Mouse (Mus musculus) brain, embryonic 14.5 days (tissue): Measurements from ENCODE around the gene Fkbp2. TPM values are rescaled to one million over a fixed set of nuclear protein-coding genes. Genes with fewer than 3 reads are reported as not detected.

Experiments used
- DNase-seq: peaks from one replicate; pipeline ENCODE4 v3.0.0-alpha.2; 2011; ENCODE audit warnings: low read depth
- CTCF ChIP-seq: fragments of 200-500 bp; IDR thresholded peaks from 2 replicates; pipeline ENCODE4 v1.5.1; 2012; ENCODE audit warnings: inconsistent platforms, mild to moderate bottlenecking, moderate library complexity, borderline replicate concordance; ENCODE audit not compliant: insufficient read depth, insufficient read length; ENCODE audit errors: extremely low read depth
- POLR2A ChIP-seq: fragments of 200-500 bp; IDR thresholded peaks from 2 replicates; pipeline ENCODE4 v1.6.1; 2012; ENCODE audit warnings: mild to moderate bottlenecking, inconsistent platforms, borderline replicate concordance; ENCODE audit not compliant: poor library complexity, insufficient read depth, insufficient read length, severe bottlenecking; ENCODE audit errors: extremely low read depth
- polyA plus RNA-seq: library from polyadenylated mRNA; depleted of rRNA; stranded (reverse); fragments of >200 nt; gene quantifications from 2 replicates; pipeline ENCODE4 v1.2.3, GENCODE M21; 2012

The Fkbp2 gene
- polyA plus RNA-seq, 1 experiment, result 61.0 TPM

- DNase-seq, result peak; percentile 96
- TF ChIP-seq CTCF (no peak), POLR2A (peak; percentile 28; the same call in 1 of the 2 replicates)
Measured at GRCm38 (mm10) chr19:6942249-6942691, 38.0 kb downstream of the Fkbp2 start, which contains the start of gene Gpr137. Gene Gpr137 (minus strand): TSS chr19:6942480.

DNA sequence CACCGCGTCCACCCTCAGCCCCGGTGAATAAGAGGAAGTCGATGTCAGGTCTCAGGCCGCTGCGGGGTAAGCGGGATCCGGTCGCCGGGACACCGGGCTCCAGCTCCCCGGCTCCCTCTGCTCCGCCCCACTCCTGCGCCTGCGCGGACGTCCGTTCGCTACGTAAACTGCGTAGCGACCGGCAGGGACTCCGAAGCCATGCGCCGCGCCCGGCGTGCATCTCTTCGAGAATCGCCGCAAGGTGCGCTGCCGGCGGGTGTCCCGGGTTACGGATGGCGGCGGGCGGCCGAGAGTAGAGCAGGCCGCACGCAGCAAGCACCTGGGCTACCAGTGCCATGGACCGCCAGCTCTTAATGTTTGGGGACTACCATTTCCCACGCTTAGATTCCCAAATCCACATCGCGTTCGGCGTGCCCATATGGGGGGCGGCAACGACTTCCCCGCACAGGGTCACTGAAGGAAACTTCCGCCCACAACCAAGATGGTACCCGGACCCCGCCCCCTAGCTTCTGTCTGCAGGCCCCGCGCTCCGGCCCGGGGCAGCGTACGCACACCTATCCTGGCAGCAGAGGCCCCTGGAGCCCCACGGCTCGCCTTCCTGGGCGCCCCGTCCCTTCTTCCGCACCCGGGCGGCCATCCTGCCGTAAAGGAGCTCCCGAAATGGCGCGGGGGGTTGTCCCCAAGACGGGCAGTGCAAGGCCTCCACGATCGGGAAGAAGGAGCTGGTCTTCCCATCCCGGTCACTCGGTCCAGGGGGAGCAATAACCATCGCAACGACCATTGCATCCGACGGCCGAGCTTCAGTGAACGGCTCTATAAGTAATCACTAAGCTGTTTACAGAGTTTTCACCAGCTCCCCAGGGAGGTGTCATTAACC lies 38.7 kb downstream of the Fkbp2 start, which contains the start of gene Bad:
Gene Bad (plus strand): TSS at position 490 of the 877 bp plus-strand sequence.
- TF ChIP-seq CTCF, result no peak
- peak; percentile 89; the same call in 1 of the 2 replicates for TF ChIP-seq POLR2A
- peak; percentile 97 for DNase-seq

DNA sequence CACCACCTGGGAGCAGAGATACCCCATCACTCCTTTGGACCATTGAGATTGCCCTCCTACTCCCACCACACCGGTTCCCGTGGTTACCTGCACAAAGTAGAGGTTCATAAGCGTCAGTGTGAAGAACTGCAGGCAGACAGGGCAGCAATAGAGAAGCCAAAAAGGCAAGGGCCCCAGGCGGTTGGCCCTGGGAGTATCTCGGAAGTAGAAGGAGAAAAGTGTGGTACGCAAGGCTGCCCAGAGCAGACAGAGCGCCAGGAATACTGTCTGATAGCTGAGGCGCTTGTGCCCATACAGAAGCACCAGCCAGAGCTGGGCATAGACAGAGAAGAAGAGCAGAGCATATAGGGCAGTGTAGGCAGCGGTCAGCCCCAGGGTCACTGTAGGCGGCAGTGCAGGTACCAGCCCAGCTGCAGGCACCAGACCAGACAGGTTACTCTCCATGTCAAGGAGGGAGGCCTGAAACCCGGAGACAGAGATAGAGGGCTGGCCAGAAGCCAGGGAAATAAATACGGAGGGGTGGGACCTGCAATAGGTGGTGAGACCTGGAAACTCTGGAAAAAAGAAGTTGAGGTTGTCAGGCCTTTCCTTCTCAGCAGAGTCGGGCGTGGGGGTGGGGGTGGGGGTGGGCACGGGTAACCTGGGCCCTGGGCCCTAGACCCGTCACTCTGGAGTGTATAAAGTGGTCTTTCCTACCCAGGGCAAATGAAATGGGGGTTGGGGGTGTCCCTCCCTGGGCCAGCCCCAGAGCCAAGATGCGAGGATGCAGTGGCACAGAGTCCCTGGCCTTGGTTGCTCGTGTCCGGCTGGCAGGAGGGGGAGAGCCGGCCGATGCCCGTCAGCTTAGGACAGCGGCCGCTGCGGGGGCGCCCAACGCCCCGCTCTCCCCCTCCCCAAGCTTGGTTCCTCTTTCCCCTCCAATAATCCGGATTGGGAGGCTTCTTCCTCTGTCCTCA lies 39.6 kb downstream of the Fkbp2 start:
- no peak for TF ChIP-seq POLR2A
- TF ChIP-seq CTCF, result no peak
- no peak for DNase-seq

GRCm38 (mm10) chr19:6939106-6940002 lies 40.9 kb downstream of the Fkbp2 start:
- TF ChIP-seq CTCF (no peak), POLR2A (no peak)
- DNase-seq, result no peak

DNA sequence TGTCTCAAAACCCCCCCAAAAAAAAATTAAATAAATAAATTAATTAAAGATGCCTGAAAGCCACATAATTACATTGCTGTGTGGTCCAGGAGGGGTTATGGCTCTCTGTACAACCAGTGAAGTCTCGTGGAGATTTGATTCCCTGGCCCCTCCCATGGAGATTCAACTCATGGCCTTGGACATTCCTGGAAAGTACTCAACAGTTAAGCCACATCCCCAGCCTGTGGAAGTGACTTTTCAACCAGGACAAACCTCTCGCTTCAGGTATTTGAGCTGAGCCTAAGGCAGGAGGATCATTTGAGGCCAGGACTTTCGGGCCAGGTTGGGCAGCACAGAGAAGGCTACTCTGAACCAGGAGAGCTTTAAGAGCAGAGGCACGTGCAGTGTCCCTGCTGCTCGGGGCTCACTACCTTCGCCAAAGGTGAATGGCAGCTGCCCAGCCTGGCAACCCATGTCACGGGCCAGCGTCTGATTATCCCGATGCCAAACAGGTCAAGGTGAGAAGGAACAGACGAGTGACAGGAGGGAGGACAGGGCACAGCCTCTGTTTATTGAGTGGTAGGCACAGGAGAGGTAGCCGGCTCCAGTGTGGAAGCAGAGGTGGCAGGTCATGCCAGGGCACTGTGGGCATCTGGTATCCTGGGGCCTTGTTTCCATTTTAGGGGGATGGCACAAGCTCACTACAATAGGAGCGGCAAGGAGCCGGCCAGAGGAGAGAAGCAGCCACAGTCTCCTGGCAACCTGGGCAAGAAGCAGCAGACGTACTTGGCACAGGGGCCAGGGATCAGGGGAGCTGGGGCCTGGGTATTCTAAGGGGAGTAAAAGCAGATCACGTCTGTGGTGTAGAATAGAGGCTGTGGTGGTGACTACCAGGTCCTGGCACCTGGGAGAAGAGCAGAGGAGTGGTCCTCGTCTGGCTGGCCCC lies 42.5 kb downstream of the Fkbp2 start:
- TF ChIP-seq CTCF (no peak), POLR2A (no peak)
- DNase-seq, result no peak

- no peak for TF ChIP-seq POLR2A
- no peak; the same call in 1 of the 2 replicates for TF ChIP-seq CTCF
- no peak for DNase-seq
Measured at GRCm38 (mm10) chr19:6936299-6936698, 44.0 kb downstream of the Fkbp2 start.

DNA sequence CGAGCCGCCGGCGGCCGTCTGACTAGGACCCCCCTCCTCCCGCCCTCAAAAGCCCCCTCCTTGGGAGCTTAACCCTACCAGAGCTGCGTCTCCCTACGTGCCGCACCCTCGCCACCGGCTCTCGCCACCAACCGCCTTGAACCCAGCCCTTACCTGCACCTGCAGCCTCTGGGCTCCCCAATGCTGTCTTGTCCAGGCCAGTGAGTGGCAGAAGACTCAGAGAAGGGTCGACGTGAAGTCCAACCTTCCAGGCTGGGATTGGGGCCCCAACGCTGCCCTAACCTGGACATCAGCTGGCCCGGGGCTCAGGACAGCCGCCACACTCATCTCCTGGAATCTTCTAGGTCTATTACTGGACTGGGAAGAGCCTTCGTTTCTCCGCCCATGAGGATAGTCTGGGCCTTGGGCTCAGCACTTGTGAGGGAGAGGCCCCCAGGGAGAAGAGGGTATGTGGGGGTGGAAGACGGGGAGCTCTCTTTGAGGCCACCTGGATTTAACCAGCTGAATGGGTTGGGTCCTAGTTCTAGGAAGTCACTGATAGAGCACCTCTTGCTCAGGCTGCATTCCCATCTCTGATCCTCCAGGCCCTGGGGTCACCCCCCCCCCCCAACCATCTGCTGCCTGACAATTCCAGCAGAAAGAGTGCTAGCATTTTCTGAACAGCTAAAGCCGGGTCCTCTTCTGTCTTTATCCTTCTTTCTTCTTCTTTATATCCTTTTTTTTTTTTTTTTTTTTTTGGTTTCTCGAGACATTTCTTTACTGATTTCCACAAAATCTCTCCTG lies 45.9 kb downstream of the Fkbp2 start, which contains the start of gene Kcnk4:
Gene Kcnk4 (minus strand): TSS at position 321 of the 783 bp plus-strand sequence.
- no peak for TF ChIP-seq CTCF
- TF ChIP-seq POLR2A, result no peak
- DNase-seq, result no peak

- no peak for TF ChIP-seq CTCF
- no peak for TF ChIP-seq POLR2A
- no peak for DNase-seq
Measured at GRCm38 (mm10) chr19:6933436-6934194, 46.7 kb downstream of the Fkbp2 start.
